ENCODE assay signal across 4 mouse cellular contexts in the genomic region with DNA sequence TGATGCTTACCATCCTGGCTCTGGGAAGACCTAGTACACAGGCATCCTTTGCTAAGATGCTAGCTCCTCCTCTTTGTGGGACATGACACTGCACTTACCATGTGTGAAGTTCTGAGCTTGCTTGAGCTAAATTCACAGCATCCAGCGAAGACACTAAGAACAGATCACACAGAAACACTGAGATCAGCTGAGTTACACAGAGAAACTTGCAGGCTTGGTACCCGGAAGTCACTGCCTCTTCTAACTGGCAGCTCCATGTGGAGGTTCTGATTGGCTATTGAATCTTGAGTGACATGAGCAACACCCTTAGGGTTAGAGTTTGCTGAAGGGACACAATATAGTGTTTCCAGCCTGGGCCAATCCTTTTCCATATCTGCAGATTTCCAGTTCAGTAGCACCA. TPM values are rescaled to one million over a fixed set of nuclear protein-coding genes. Genes with fewer than 3 reads are reported as not detected.
"Had no signal": no experiment of that assay in that cellular context is flagged by ENCODE, and none has a peak within 500 bp of the region (broad histone marks: within the 10 kb centered on the region; RNA-seq: fewer than 3 reads in every experiment).

A gene (minus strand): TSS at position 101 of the 400 bp plus-strand sequence.

RNA-seq across cellular contexts. Expression of the gene that starts here (rescaled TPM):
- polyA plus RNA-seq: gonadal fat pad, adult 2 months; inflammation-experienced regulatory T-cells, adult 6 months; limb, embryonic 10.5 days; liver, postnatal 0 days had no signal
